Mouse (Mus musculus) E14TG2a.4 (cell line): ENCODE results near the gene Syce3.

ENCODE experiments used
- CTCF ChIP-seq: conservative IDR thresholded peaks from 2 replicates; pipeline ENCODE4 v1.5.1; 2014; ENCODE audit warnings: low read length
- NANOG ChIP-seq: IDR thresholded peaks from 2 replicates; pipeline ENCODE4 v1.6.1; 2014; ENCODE audit warnings: borderline replicate concordance, low read length, mixed read lengths
- POU5F1 ChIP-seq: IDR thresholded peaks from 2 replicates; pipeline ENCODE4 v1.6.1; 2014; ENCODE audit warnings: low read length, borderline replicate concordance

GRCm38 (mm10) chr15:89376040-89376439 is 34.3 kb downstream of the Syce3 start:
- no peak for TF ChIP-seq CTCF
- TF ChIP-seq NANOG, result no peak
- TF ChIP-seq POU5F1, result no peak
